Mouse (Mus musculus) lung, adult 2 months (tissue): Measurements from ENCODE around the gene Gba2. TPM values are rescaled to one million over a fixed set of nuclear protein-coding genes. Genes with fewer than 3 reads are reported as not detected.
A peak's percentile ranks its signal among the peaks of the same experiment; 100 is the strongest.

Experiments
- DNase-seq: peaks from one replicate; pipeline ENCODE4 v3.0.0; 2022
- H3K4me1 ChIP-seq: fragments of 200-500 bp; 2 replicates; pipeline ENCODE4 v1.6.1; 2011; ENCODE audit warnings: low read length; ENCODE audit not compliant: control insufficient read depth, insufficient read depth
- H3K4me3 ChIP-seq: fragments of 200-500 bp; replicated peaks from 2 replicates; pipeline ENCODE3; 2011; ENCODE audit warnings: low read depth, mild to moderate bottlenecking, control low read depth, low read length; ENCODE audit errors: extremely low read depth
- CTCF ChIP-seq: fragments of 200-500 bp; IDR thresholded peaks from 2 replicates; pipeline ENCODE4 v1.5.1; 2011; ENCODE audit warnings: mild to moderate bottlenecking, low read length, control low read depth; ENCODE audit not compliant: insufficient read depth
- POLR2A ChIP-seq: fragments of 200-500 bp; IDR thresholded peaks from 2 replicates; pipeline ENCODE4 v1.6.1; 2011; ENCODE audit warnings: low read depth, mild to moderate bottlenecking, control low read depth, low read length, borderline replicate concordance; ENCODE audit errors: extremely low read depth
- WGBS: fragments of 180-500 bp; shearing (Covaris S2); methylation state at CpG from one replicate; pipeline ENCODE4 v1.1.7; 2018; 5-methylcytosine and 5-hydroxymethylcytosine counted together
- polyA plus RNA-seq: library from polyadenylated mRNA; depleted of rRNA; stranded (reverse); fragments of >200 nt; gene quantifications from 2 replicates; pipeline ENCODE4 v1.2.3, GENCODE M21; 2012; rRNA removed

Gene Gba2
- polyA plus RNA-seq: 19.4 and 26.0 TPM in 2 replicates

DNA sequence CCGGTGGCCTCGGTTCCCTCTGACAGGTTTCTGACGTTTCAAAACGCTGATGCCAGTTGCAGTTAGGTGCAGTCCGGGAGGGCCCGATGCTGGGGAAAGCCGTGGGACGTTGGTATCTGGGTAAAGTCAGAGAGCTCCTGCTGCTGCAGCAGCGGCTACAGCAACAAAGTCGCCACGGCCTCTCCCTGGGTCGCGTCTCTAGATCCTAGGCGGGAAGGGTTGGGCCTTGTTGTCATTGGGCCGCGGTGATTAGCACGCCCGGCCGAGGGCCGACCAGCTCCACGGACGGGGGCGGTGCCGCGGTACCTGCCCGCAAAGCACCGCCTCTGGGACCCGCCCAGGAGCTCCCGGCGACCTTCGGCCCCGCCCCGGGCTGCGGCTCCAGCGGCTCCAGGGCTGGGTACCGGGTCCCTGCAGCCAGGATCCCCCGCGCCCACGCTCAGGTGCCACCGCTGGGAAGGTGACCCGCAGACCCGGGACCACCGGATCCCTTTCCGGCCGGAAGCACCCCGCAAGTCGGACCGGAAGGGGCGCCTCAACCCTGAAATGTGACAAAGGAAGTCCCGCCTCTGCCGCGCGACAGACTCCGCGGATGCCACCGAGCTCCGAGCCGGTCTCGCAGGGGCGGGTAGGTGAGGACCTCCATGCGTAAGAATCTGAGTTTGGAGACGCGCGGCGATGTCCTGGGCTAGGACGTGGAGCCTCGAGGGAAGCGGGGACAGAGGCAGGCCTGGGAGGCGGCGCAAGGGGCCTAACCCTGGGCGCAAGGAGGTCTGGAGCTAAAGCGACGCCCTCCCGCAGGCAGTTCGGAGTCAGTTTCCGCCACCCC lies at the start of gene Gba2, which contains the start of gene Rgp1:
Gene Gba2 (minus strand): TSS at position 498 of the 829 bp plus-strand sequence.
Gene Rgp1 (plus strand): TSS at position 340 of the 829 bp plus-strand sequence.
- DNase-seq: peak; percentile 92
- 1% methylated on average over 76 of the region's 76 CpGs for WGBS
- Histone ChIP-seq H3K4me3 (peak within 1 kb of the TSS; percentile 98), H3K4me1 (peaks cover 8% of the 10 kb centered on the region; the same call in 1 of the 2 replicates)
- TF ChIP-seq CTCF (no peak), POLR2A (peak; percentile 82; the same call in 1 of the 2 replicates)

- 49% methylated on average over 4 of the region's 4 CpGs for WGBS
- Histone ChIP-seq H3K4me3 (no peak overlapping the region), H3K4me1 (no peaks in the 10 kb centered on the region)
- DNase-seq: no peak
- no peak for TF ChIP-seq CTCF
- TF ChIP-seq POLR2A: no peak
Observed at GRCm38 (mm10) chr4:43620146-43620778, 41.6 kb upstream of the Gba2 start.

DNA sequence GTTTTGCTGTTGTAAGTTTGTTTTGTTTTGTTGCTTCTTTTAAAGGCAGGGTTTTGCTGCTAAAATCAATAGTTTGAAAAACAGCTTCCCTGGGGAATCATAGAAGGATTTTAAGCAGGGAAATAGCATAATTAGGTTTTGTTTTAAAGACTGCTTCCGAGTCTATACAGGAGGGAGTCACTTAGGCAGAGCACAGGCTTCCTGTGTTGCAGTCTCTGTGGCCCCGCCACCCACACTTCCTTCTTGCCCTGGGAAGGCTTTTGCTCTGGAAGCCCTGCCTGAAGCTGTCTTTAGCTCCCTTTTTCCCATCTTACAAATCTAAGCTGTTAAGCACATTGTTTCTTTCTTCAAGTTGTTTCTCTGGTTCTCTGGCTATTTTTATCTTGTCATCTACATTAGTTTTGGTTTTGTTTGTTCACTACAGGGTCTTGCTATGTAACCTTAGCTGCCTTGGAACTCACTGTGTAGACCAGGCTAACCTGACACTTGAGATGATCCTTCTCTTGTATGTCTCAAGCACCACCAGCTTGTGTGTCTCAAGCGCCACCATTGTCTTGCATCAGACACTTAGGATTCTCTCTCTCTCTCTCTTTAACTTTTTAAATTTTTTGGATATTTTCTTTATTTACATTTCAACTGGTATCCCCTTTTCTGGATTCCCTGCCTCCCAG lies 34.5 kb upstream of the Gba2 start:
- Histone ChIP-seq H3K4me1 (no peaks in the 10 kb centered on the region), H3K4me3 (no peak overlapping the region)
- DNase-seq: no peak
- 44% methylated on average over 3 of the region's 3 CpGs for WGBS
- TF ChIP-seq CTCF: no peak
- TF ChIP-seq POLR2A: no peak; the same call in 1 of the 2 replicates

DNA sequence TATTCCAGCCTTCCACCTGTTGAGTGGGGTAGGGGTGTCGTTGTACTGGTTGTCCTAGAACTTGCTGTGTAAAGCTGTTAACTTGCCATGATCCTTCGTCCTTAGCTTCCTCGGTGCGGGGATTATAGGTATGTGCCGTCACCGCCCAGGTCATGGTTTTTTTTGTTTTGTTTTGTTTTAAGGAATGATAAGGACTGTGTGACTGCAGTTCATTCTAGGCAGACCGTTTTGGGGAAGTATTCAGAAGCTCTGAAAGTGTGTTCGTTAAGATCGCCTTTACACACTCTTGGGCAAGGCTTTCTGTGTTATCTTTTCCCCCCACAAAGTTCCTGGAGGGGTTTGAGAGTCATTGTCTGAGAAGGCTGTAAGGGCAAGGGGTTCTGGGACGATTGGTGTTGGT lies 33.9 kb upstream of the Gba2 start:
- TF ChIP-seq CTCF: no peak
- TF ChIP-seq POLR2A: no peak
- no peak for DNase-seq
- 57% methylated on average over 10 of the region's 10 CpGs for WGBS
- Histone ChIP-seq H3K4me1 (no peaks in the 10 kb centered on the region), H3K4me3 (no peak overlapping the region)

GRCm38 (mm10) chr4:43604751-43605685 lies 26.3 kb upstream of the Gba2 start:
- no peak for DNase-seq
- no peaks in the 10 kb centered on the region for H3K4me1 ChIP-seq
- no peak overlapping the region for H3K4me3 ChIP-seq
- 45% methylated on average over 9 of the region's 9 CpGs for WGBS
- TF ChIP-seq POLR2A (no peak), CTCF (no peak)

GRCm38 (mm10) chr4:43604099-43604498 lies 25.4 kb upstream of the Gba2 start:
- 58% methylated on average over 3 of the region's 3 CpGs for WGBS
- DNase-seq: no peak
- TF ChIP-seq POLR2A (no peak), CTCF (no peak)
- Histone ChIP-seq H3K4me1 (no peaks in the 10 kb centered on the region), H3K4me3 (no peak overlapping the region)

GRCm38 (mm10) chr4:43600195-43600934 lies 21.7 kb upstream of the Gba2 start:
- TF ChIP-seq POLR2A (no peak), CTCF (no peak)

More at GRCm38 (mm10) chr4:43600195-43600934, 21.7 kb upstream of the Gba2 start:
- Histone ChIP-seq H3K4me3 (no peak overlapping the region), H3K4me1 (no peaks in the 10 kb centered on the region)
- 72% methylated on average over 9 of the region's 9 CpGs for WGBS
- DNase-seq: no peak
